Mouse (Mus musculus): ENCODE results near the gene Pnpla7. TPM values are rescaled to one million over a fixed set of nuclear protein-coding genes. Genes with fewer than 3 reads are reported as not detected.
"Not testable (repeated sequence)": the region's sequence is repeated elsewhere in the genome, so short reads cannot be mapped to it uniquely, and the experiment has no call there.

Gene Pnpla7
- polyA plus RNA-seq, 1 experiment from 2014 or later = 8.1 TPM

DNA sequence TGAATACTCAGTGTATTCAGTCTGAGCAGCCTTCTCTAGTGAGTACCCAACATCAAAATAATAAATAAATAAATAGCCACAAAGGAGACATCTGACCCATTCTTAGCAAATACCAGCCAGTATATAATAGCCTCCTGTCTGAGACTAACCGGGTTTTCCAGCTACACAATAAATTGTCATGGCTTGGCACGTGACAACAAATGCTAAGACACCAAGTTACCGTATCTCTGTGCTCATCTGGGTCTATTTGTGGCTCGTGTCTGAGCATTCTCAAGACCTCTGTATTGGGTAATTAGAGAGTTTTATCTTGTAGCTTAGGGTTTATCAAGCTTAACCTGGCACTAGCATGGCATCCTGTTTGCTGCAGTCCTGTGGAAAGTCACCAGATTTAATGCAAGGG, 33.7 kb upstream of the Pnpla7 start:
- 75% methylated on average over 4 of the region's 4 CpGs for WGBS (ENCODE audit: insufficient replicate concordance)
- Histone ChIP-seq H3K9ac (ENCODE audit: low read depth, low read length) (no peak overlapping the region), H3K4me3 (ENCODE audit: low read depth, low read length) (no peak overlapping the region), H3K4me2 (no peak overlapping the region), H3K9me3 (replicated peaks; ENCODE audit: control insufficient read depth, low read length) (no peaks in the 10 kb centered on the region), H3K36me3 (ENCODE audit: control insufficient read depth, insufficient read depth, low read length) (no peaks in the 10 kb centered on the region), H3K4me1 (ENCODE audit: control insufficient read depth, insufficient read depth, low read length) (no peaks in the 10 kb centered on the region), H3K27me3 (ENCODE audit: control insufficient read depth, insufficient read depth, low read length) (no peaks in the 10 kb centered on the region), H3K27ac (ENCODE audit: low read depth, low read length) (no peak overlapping the region)
- ATAC-seq (replicated peaks; ENCODE audit: insufficient number of reproducible peaks, low FRiP score, low TSS enrichment) = no peak

DNA sequence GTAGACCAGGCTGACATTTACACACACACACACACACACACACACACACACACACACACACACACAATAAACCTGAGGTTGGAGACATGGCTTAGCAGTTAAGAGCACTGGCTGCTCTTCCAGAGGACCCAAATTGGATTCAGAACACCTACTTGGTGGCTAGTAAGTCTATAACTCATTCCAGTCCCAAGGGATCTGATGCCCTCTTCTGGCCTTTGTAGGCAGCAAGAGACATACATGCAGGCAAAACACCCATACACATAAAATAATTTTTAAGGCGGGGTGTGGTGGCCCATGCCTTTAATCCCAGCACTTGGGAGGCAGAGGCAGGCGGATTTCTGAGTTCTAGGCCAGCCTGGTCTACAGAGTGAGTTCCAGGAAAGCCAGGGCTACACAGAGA, 31.5 kb upstream of the Pnpla7 start:
- H3K4me3 ChIP-seq (ENCODE audit: low read depth, low read length); H3K9me3 ChIP-seq (replicated peaks; ENCODE audit: control insufficient read depth, low read length); H3K27ac ChIP-seq (ENCODE audit: low read depth, low read length); H3K4me2 ChIP-seq; H3K27me3 ChIP-seq (ENCODE audit: control insufficient read depth, insufficient read depth, low read length); H3K4me1 ChIP-seq (ENCODE audit: control insufficient read depth, insufficient read depth, low read length); H3K9ac ChIP-seq (ENCODE audit: low read depth, low read length); H3K36me3 ChIP-seq (ENCODE audit: control insufficient read depth, insufficient read depth, low read length); ATAC-seq (replicated peaks; ENCODE audit: insufficient number of reproducible peaks, low FRiP score, low TSS enrichment): not testable (repeated sequence)
- WGBS (ENCODE audit: insufficient replicate concordance) = 44% methylated on average over 2 of the region's 2 CpGs

DNA sequence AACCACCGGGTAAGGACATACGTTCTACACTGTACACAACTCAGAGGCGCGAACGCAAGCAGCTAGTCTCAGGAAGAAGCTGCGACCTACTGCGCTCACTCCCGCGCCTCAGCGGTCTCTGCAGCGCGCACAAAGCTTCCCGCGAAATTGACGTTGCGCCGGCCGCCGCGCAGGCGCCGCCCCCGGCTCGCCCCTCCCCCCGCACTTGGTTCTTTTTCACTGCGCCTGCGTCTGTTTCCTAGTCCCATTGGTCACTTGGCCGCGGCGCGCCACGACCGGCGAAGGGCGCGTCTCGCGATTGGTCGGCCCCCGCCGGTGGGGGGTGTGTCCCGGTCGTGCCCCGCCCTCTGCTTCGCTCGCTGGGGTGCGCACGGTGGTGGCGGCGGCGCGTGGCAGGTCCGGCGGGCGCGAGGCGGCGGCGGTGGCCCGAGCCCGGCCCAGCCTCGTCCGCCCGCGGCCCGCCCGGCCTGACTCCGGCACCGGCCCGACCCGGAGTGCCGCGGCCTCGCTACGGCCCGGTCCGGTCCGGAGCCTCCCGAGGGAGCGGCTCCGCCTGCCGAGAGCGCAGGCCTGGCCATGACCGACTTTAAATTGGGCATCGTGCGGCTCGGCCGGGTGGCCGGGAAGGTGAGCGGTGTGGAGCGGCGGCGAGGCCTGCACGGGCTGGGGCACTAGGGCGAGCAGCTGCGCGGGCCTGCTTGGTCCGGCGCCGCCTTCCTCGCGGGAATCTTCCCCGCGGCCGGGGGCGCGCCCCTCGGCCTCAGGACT, 26.2 kb upstream of the Pnpla7 start, which contains the start of gene Zmynd19:
Gene Zmynd19 (plus strand): TSS at position 372 of the 768 bp plus-strand sequence.
- under 1% methylated on average over 107 of the region's 108 CpGs for WGBS (ENCODE audit: insufficient replicate concordance)
- no peaks in the 10 kb centered on the region for H3K27me3 ChIP-seq (ENCODE audit: control insufficient read depth, insufficient read depth, low read length)
- ATAC-seq (replicated peaks; ENCODE audit: insufficient number of reproducible peaks, low FRiP score, low TSS enrichment) = peak; percentile 99
- peak within 1 kb of the TSS; percentile 98 for H3K4me3 ChIP-seq (ENCODE audit: low read depth, low read length)
- peaks cover 6% of the 10 kb centered on the region for H3K4me1 ChIP-seq (ENCODE audit: control insufficient read depth, insufficient read depth, low read length)
- H3K4me2 ChIP-seq = peak within 1 kb of the TSS; percentile 95
- no peak within 1 kb of the TSS for H3K27ac ChIP-seq (ENCODE audit: low read depth, low read length)
- no peaks in the 10 kb centered on the region for H3K9me3 ChIP-seq (replicated peaks; ENCODE audit: control insufficient read depth, low read length)
- H3K9ac ChIP-seq (ENCODE audit: low read depth, low read length) = peak within 1 kb of the TSS; percentile 94
- H3K36me3 ChIP-seq (ENCODE audit: control insufficient read depth, insufficient read depth, low read length) = peaks cover 20% of the 10 kb centered on the region

DNA sequence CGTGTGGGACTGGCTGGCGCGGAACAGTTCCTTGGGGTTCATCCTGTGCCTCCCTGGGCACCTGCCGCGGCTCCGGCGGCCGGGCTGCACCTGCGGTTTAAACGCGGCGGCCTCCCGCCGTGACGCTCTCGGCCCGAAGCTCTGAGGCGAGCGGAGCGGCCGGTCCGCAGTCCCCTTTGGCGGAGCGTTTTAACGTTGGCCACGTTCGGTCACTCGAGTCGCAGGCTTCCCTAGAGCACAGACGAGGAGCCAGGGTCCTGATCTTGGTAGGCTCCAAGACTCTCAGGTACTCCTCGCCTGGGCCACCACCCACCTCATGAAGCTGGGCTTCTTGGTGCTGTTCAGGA, 25.7 kb upstream of the Pnpla7 start:
- ATAC-seq (replicated peaks; ENCODE audit: insufficient number of reproducible peaks, low FRiP score, low TSS enrichment) = peak; percentile 21
- H3K9ac ChIP-seq (ENCODE audit: low read depth, low read length) = peak overlapping the region; percentile 94
- under 1% methylated on average over 31 of the region's 31 CpGs for WGBS (ENCODE audit: insufficient replicate concordance)
- no peak overlapping the region for H3K27ac ChIP-seq (ENCODE audit: low read depth, low read length)
- peak overlapping the region; percentile 95 for H3K4me2 ChIP-seq
- peaks cover 23% of the 10 kb centered on the region for H3K36me3 ChIP-seq (ENCODE audit: control insufficient read depth, insufficient read depth, low read length)
- H3K27me3 ChIP-seq (ENCODE audit: control insufficient read depth, insufficient read depth, low read length) = no peaks in the 10 kb centered on the region
- H3K4me3 ChIP-seq (ENCODE audit: low read depth, low read length) = peak overlapping the region; percentile 98
- H3K4me1 ChIP-seq (ENCODE audit: control insufficient read depth, insufficient read depth, low read length) = peaks cover 6% of the 10 kb centered on the region
- H3K9me3 ChIP-seq (replicated peaks; ENCODE audit: control insufficient read depth, low read length) = no peaks in the 10 kb centered on the region

DNA sequence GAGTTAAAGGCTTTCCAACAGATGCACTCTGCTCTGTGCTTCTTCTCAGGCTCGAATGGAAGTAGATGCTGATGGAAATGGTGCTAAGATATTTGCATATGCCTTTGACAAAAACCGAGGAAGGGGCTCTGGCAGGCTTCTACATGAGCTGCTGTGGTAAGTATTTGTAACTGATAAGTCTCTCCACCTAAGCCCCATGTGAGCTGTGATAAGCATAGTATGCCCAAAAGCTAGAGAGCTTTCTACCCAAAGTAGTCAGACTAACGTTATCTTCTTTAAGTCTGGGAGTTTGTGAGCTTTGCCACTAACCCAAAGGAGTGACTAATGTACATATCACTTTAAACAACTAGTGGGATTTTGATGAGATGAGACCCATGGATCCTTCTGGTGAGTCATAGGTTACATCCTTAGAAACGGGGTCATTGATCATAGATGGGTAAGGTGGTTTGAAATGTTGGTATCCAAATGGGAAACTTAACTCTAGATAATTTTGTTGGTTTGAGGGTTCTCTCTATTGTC, 23.2 kb upstream of the Pnpla7 start:
- H3K4me2 ChIP-seq = no peak overlapping the region
- no peaks in the 10 kb centered on the region for H3K27me3 ChIP-seq (ENCODE audit: control insufficient read depth, insufficient read depth, low read length)
- no peak overlapping the region for H3K27ac ChIP-seq (ENCODE audit: low read depth, low read length)
- no peak overlapping the region for H3K9ac ChIP-seq (ENCODE audit: low read depth, low read length)
- ATAC-seq (replicated peaks; ENCODE audit: insufficient number of reproducible peaks, low FRiP score, low TSS enrichment) = no peak
- H3K4me3 ChIP-seq (ENCODE audit: low read depth, low read length) = no peak overlapping the region
- H3K36me3 ChIP-seq (ENCODE audit: control insufficient read depth, insufficient read depth, low read length) = peaks cover 26% of the 10 kb centered on the region
- H3K9me3 ChIP-seq (replicated peaks; ENCODE audit: control insufficient read depth, low read length) = no peaks in the 10 kb centered on the region
- peaks cover 6% of the 10 kb centered on the region for H3K4me1 ChIP-seq (ENCODE audit: control insufficient read depth, insufficient read depth, low read length)
- WGBS (ENCODE audit: insufficient replicate concordance) = 71% methylated on average over 4 of the region's 4 CpGs

DNA sequence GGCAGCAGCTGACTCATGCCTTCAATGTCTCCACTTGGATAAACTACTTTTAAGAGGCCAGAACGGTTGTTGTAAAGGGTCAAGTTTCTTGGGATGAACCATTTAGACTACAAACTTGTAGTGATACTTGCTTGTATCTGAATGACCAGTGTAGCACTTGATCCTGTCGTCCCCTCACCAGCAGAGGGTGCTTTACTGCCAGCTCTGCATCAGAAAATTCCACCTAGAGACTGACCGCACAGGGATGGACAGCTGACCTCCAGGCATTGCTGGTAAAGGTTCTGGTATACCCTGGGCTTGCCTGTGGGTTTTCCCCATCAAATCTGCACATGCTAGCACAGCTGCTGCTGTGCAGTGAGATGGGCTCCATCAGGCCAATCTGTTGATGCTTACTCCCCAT, 14.9 kb upstream of the Pnpla7 start:
- Histone ChIP-seq H3K9me3 (replicated peaks; ENCODE audit: control insufficient read depth, low read length) (no peaks in the 10 kb centered on the region), H3K27ac (ENCODE audit: low read depth, low read length) (no peak overlapping the region), H3K27me3 (ENCODE audit: control insufficient read depth, insufficient read depth, low read length) (no peaks in the 10 kb centered on the region), H3K36me3 (ENCODE audit: control insufficient read depth, insufficient read depth, low read length) (peaks cover 11% of the 10 kb centered on the region), H3K4me1 (ENCODE audit: control insufficient read depth, insufficient read depth, low read length) (peaks cover 6% of the 10 kb centered on the region; the same call in 1 of the 2 replicates), H3K9ac (ENCODE audit: low read depth, low read length) (no peak overlapping the region), H3K4me3 (ENCODE audit: low read depth, low read length) (no peak overlapping the region), H3K4me2 (no peak overlapping the region)
- 32% methylated on average over 3 of the region's 3 CpGs for WGBS (ENCODE audit: insufficient replicate concordance)
- ATAC-seq (replicated peaks; ENCODE audit: insufficient number of reproducible peaks, low FRiP score, low TSS enrichment) = no peak

DNA sequence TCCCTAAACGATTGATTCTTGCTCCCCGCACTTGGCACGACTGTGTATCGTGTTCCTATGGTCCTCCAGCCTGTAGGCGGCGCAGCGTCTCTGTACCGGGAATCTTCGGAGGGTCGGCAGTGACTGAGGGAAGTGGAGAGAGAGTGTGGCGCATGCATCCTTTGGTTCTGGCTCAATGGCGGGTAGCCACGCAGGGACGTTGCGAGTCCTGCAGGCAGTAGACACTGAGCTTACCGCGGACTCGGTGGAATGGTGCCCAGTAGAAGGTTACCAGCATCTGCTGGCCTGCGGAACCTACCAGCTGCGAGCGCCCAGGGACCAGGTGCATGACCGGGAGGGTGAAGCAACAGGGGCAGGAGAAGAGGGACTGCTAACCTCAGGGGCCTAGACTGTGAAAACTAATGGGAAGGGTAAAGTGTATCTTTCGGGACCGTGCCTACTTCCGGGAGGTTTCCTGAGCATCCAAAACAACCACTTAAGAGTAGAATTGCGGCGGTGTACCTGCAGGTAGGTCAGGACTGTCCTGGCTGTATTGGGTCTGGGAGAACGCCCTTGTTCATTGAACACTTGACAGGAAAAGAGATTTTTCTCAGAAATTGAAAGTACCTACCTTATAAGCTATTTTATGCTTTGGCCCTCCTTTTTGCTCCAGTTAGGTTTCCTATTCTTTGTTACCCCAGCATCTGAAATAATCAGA, 13.4 kb upstream of the Pnpla7 start, which contains the start of gene Dph7:
Gene Dph7 (plus strand): TSS at position 97 of the 697 bp plus-strand sequence.
- WGBS (ENCODE audit: insufficient replicate concordance) = 2% methylated on average over 28 of the region's 28 CpGs
- peak within 1 kb of the TSS; percentile 89 for H3K9ac ChIP-seq (ENCODE audit: low read depth, low read length)
- peak within 1 kb of the TSS; percentile 71 for H3K4me2 ChIP-seq
- H3K36me3 ChIP-seq (ENCODE audit: control insufficient read depth, insufficient read depth, low read length) = peaks cover 13% of the 10 kb centered on the region
- peak; percentile 75 for ATAC-seq (replicated peaks; ENCODE audit: insufficient number of reproducible peaks, low FRiP score, low TSS enrichment)
- peaks cover 6% of the 10 kb centered on the region; the same call in 1 of the 2 replicates for H3K4me1 ChIP-seq (ENCODE audit: control insufficient read depth, insufficient read depth, low read length)
- H3K27me3 ChIP-seq (ENCODE audit: control insufficient read depth, insufficient read depth, low read length) = no peaks in the 10 kb centered on the region
- peak within 1 kb of the TSS; percentile 74 for H3K4me3 ChIP-seq (ENCODE audit: low read depth, low read length)
- H3K9me3 ChIP-seq (replicated peaks; ENCODE audit: control insufficient read depth, low read length) = no peaks in the 10 kb centered on the region
- H3K27ac ChIP-seq (ENCODE audit: low read depth, low read length) = no peak within 1 kb of the TSS

DNA sequence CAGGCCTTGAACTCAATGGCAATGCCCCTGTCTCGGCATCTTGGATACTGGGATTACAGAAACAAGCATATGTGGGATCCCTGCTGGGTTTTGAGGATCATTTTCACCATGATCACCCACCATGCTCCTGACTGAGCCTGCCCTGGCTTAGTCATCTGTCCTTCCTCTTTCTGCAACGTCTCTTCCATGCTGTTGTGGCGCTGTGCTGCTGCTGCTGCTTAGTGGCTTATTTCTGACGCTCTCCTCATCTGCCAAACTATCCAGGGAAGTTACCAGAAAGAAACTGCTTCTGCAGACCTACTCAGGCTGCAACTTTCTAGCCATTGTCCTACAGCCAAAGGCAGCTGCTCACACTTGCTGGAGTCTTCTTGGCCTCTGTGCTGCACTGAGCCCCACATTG, 5.4 kb upstream of the Pnpla7 start:
- Histone ChIP-seq H3K4me2 (no peak overlapping the region), H3K4me3 (ENCODE audit: low read depth, low read length) (no peak overlapping the region), H3K27me3 (ENCODE audit: control insufficient read depth, insufficient read depth, low read length) (no peaks in the 10 kb centered on the region), H3K27ac (ENCODE audit: low read depth, low read length) (no peak overlapping the region), H3K4me1 (ENCODE audit: control insufficient read depth, insufficient read depth, low read length) (peaks cover 11% of the 10 kb centered on the region), H3K36me3 (ENCODE audit: control insufficient read depth, insufficient read depth, low read length) (peaks cover 30% of the 10 kb centered on the region), H3K9ac (ENCODE audit: low read depth, low read length) (no peak overlapping the region), H3K9me3 (replicated peaks; ENCODE audit: control insufficient read depth, low read length) (no peaks in the 10 kb centered on the region)
- no peak for ATAC-seq (replicated peaks; ENCODE audit: insufficient number of reproducible peaks, low FRiP score, low TSS enrichment)
- WGBS (ENCODE audit: insufficient replicate concordance) = 81% methylated on average over 4 of the region's 4 CpGs
